8 mouse cellular contexts compared by ENCODE assay signal in genomic region chr2:93227713-93228479, GRCm38 (mm10). TPM values are rescaled to one million over a fixed set of nuclear protein-coding genes. Genes with fewer than 3 reads are reported as not detected.
DNase-seq lines count a peak whose midpoint lies in the region; ATAC-seq lines count a peak whose summit lies in the region.

No protein-coding gene starts in this region.

- ATAC-seq in forebrain, embryonic 11.5 days (replicated peaks; ENCODE audit: low FRiP score), result peak; percentile 90
- peak; percentile 78 for ATAC-seq in kidney, embryonic 16.5 days (ENCODE audit: low FRiP score, low TSS enrichment)

- WGBS in forebrain, embryonic 11.5 days, result 10% methylated on average over 9 of the region's 9 CpGs
- 29% methylated on average over 9 of the region's 9 CpGs for WGBS in kidney, embryonic 16.5 days
- WGBS in midbrain, embryonic 10.5 days, result 10% methylated on average over 9 of the region's 9 CpGs

- no peaks in the 10 kb centered on the region for H3K27me3 ChIP-seq in forebrain, embryonic 11.5 days (ENCODE audit: control insufficient read depth, insufficient read depth, low read length)
- no peaks in the 10 kb centered on the region for H3K27me3 ChIP-seq in kidney, embryonic 16.5 days (ENCODE audit: insufficient read depth, low read length)
- peaks cover 7% of the 10 kb centered on the region; the same call in 1 of the 2 replicates for H3K27me3 ChIP-seq in midbrain, embryonic 10.5 days (ENCODE audit: low read depth, poor library complexity, severe bottlenecking)

- H3K4me3 ChIP-seq in forebrain, embryonic 11.5 days (ENCODE audit: low read depth, low read length), result 0 out of 2 replicates have a peak overlapping the region, but pooled peaks have one; percentile 18
- no peak overlapping the region for H3K4me3 ChIP-seq in kidney, embryonic 16.5 days (ENCODE audit: low read length)
- H3K4me3 ChIP-seq in midbrain, embryonic 10.5 days, result peak overlapping the region; percentile 49

- H3K27ac ChIP-seq in forebrain, embryonic 11.5 days (ENCODE audit: low read depth, low read length), result peak overlapping the region; percentile 98
- peak overlapping the region; percentile 87 for H3K27ac ChIP-seq in kidney, embryonic 16.5 days (ENCODE audit: low read length)
- peak overlapping the region; percentile 94 for H3K27ac ChIP-seq in midbrain, embryonic 10.5 days (replicated peaks)

- H3K4me1 ChIP-seq in forebrain, embryonic 11.5 days (replicated peaks; ENCODE audit: control insufficient read depth, insufficient read depth, low read length), result peaks cover 28% of the 10 kb centered on the region
- peaks cover 36% of the 10 kb centered on the region for H3K4me1 ChIP-seq in kidney, embryonic 16.5 days (ENCODE audit: insufficient read depth, low read length)
- peaks cover 89% of the 10 kb centered on the region for H3K4me1 ChIP-seq in midbrain, embryonic 10.5 days

- peak overlapping the region; percentile 56 for H3K9ac ChIP-seq in forebrain, embryonic 11.5 days (ENCODE audit: low read length)
- H3K9ac ChIP-seq in kidney, embryonic 16.5 days (replicated peaks; ENCODE audit: low read length), result peak overlapping the region; percentile 2; the same call in 1 of the 2 replicates

- no peaks in the 10 kb centered on the region for H3K36me3 ChIP-seq in forebrain, embryonic 11.5 days (ENCODE audit: control insufficient read depth, insufficient read depth, low read length)
- no peaks in the 10 kb centered on the region for H3K36me3 ChIP-seq in kidney, embryonic 16.5 days (ENCODE audit: insufficient read depth, low read length)
- peaks cover 29% of the 10 kb centered on the region for H3K36me3 ChIP-seq in midbrain, embryonic 10.5 days

- peak; percentile 54 for DNase-seq in right cerebral cortex, postnatal 4 days
- DNase-seq in right cerebral cortex, postnatal 25 days, result no peak
- DNase-seq in forebrain, embryonic 11.5 days (ENCODE audit: low spot score), result peak; percentile 91
- peak; percentile 82 for DNase-seq in midbrain, embryonic 10.5 days (ENCODE audit: low spot score)
- DNase-seq in natural killer cell, adult 2 months (ENCODE audit: low spot score in 2 of 2), result no peak
- DNase-seq in gastrocnemius, adult 18-20 months (ENCODE audit: low spot score), result no peak
- DNase-seq in urinary bladder, adult 18-20 months (ENCODE audit: low spot score in 2 of 2), result no peak

- peak overlapping the region; percentile 51 for H3K4me2 ChIP-seq in forebrain, embryonic 11.5 days (ENCODE audit: low read depth, low read length, severe bottlenecking)
- H3K4me2 ChIP-seq in kidney, embryonic 16.5 days (replicated peaks; ENCODE audit: low read depth, low read length), result 0 out of 2 replicates have a peak overlapping the region, but pooled peaks have one; percentile 3

- H3K9me3 ChIP-seq in forebrain, embryonic 11.5 days (ENCODE audit: control insufficient read depth, low read length), result no peaks in the 10 kb centered on the region
- H3K9me3 ChIP-seq in kidney, embryonic 16.5 days (ENCODE audit: low read length), result no peaks in the 10 kb centered on the region
- H3K9me3 ChIP-seq in midbrain, embryonic 10.5 days (replicated peaks), result no peaks in the 10 kb centered on the region

RNA-seq across cellular contexts. Expression of gene Trp53i11, which starts 40.5 kb away (rescaled TPM):
- polyA plus RNA-seq in forebrain, embryonic 11.5 days (2014; fragmentation: Nextera tagmentation; extraction: Ambion mirVana), result 155 and 170 TPM in 2 replicates
- 36.5 and 48.8 TPM in 2 replicates for polyA plus RNA-seq in kidney, embryonic 16.5 days (2015; fragmentation: Nextera tagmentation; extraction: Ambion mirVana)
- polyA plus RNA-seq in midbrain, embryonic 10.5 days (2016; fragmentation: Nextera tagmentation; extraction: Ambion mirVana), result 171 and 214 TPM in 2 replicates
- total RNA-seq in gastrocnemius, adult 18-20 months (2021), result 1 to 10 TPM; 3.9 to 4.5 TPM

Comparison
In these comparisons a context has a peak if more than half of its experiments do, and no peak if none do; other contexts are left out.
1. DNase-seq: peak in right cerebral cortex, postnatal 4 days (single experiment), forebrain, embryonic 11.5 days (single experiment) and midbrain, embryonic 10.5 days (single experiment); none in right cerebral cortex, postnatal 25 days (single experiment), natural killer cell, adult 2 months (0 of 2), gastrocnemius, adult 18-20 months (single experiment) and urinary bladder, adult 18-20 months (0 of 2).
2. Peak in every context shown above with its lines, with median percentiles within 50 percentile points of each other: H3K27ac ChIP-seq.